Mouse (Mus musculus): ENCODE results near the gene Prdx2.

GRCm38 (mm10) chr8:84944478-84945160 is 24.8 kb upstream of the Prdx2 start:
- TF ChIP-seq GATA1 (IDR thresholded peaks at IDR 0.05; ENCODE audit: borderline replicate concordance, low read length) (no peak), FLI1 (IDR thresholded peaks at IDR 0.05; ENCODE audit: low read length) (no peak)

Data from megakaryocyte, embryonic 14.5 days (primary cell).